Comparison of ENCODE assay signal across 25 mouse cellular contexts in the genomic region with DNA sequence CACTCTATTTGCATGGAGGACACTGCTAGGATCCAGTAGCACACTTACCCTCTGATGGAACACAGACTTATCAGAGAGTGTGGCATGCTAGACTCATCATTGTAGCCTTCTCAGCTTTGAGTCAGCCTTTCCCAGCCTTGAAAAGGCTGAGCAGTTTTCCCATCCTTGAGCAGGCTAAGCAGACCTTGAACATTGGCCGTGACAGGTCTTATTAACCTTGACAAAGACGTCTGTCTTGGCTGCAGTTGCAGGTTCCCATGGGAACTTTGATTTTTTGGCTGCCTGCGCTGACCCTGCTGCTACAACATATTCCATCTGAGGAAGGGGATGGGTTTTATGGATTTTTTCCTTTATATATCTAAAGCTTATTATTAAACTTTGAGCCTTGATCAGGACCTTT. TPM values are rescaled to one million over a fixed set of nuclear protein-coding genes. Genes with fewer than 3 reads are reported as not detected.
DNase-seq lines count a peak whose midpoint lies in the region; ATAC-seq lines count a peak whose summit lies in the region.
"Had no signal": no experiment of that assay in that cellular context is flagged by ENCODE, and none has a peak within 500 bp of the region (broad histone marks: within the 10 kb centered on the region; RNA-seq: fewer than 3 reads in every experiment).

No protein-coding gene starts in this region.

- H3K4me1 ChIP-seq in kidney, embryonic 16.5 days (ENCODE audit: insufficient read depth, low read length) = no peaks in the 10 kb centered on the region
- H3K4me1 ChIP-seq: embryonic facial prominence, embryonic 12.5 days; forebrain, embryonic 15.5 days; heart, embryonic 12.5 days; hindbrain, embryonic 10.5 days; hindbrain, embryonic 15.5 days had no signal

- H3K27ac ChIP-seq in kidney, embryonic 16.5 days (ENCODE audit: low read length) = no peak overlapping the region
- H3K27ac ChIP-seq: embryonic facial prominence, embryonic 12.5 days; forebrain, embryonic 15.5 days; hindbrain, embryonic 10.5 days; hindbrain, embryonic 15.5 days had no signal

- no peak for ATAC-seq in kidney, embryonic 16.5 days (ENCODE audit: low FRiP score, low TSS enrichment)
- ATAC-seq: CD4-positive, CD25-positive, alpha-beta regulatory T cell, adult 4 months; forebrain, embryonic 15.5 days; inflammation-experienced regulatory T-cells, adult 6 months; intestine, postnatal 0 days had no signal

- H3K9me3 ChIP-seq in kidney, embryonic 16.5 days (ENCODE audit: low read length) = no peaks in the 10 kb centered on the region
- H3K9me3 ChIP-seq: embryonic facial prominence, embryonic 12.5 days; forebrain, embryonic 15.5 days; heart, embryonic 12.5 days; hindbrain, embryonic 10.5 days; hindbrain, embryonic 15.5 days had no signal

- H3K9ac ChIP-seq in kidney, embryonic 16.5 days (replicated peaks; ENCODE audit: low read length) = no peak overlapping the region
- H3K9ac ChIP-seq: embryonic facial prominence, embryonic 12.5 days; forebrain, embryonic 15.5 days; heart, embryonic 12.5 days; hindbrain, embryonic 15.5 days had no signal

- no peak overlapping the region for H3K4me3 ChIP-seq in kidney, embryonic 16.5 days (ENCODE audit: low read length)
- H3K4me3 ChIP-seq: embryonic facial prominence, embryonic 12.5 days; forebrain, embryonic 15.5 days; heart, embryonic 12.5 days; hindbrain, embryonic 10.5 days; hindbrain, embryonic 15.5 days had no signal

- no peaks in the 10 kb centered on the region for H3K36me3 ChIP-seq in kidney, embryonic 16.5 days (ENCODE audit: insufficient read depth, low read length)
- H3K36me3 ChIP-seq: embryonic facial prominence, embryonic 12.5 days; forebrain, embryonic 15.5 days; heart, embryonic 12.5 days; hindbrain, embryonic 10.5 days; hindbrain, embryonic 15.5 days had no signal

- H3K27me3 ChIP-seq in kidney, embryonic 16.5 days (ENCODE audit: insufficient read depth, low read length) = no peaks in the 10 kb centered on the region
- H3K27me3 ChIP-seq: embryonic facial prominence, embryonic 12.5 days; forebrain, embryonic 15.5 days; heart, embryonic 12.5 days; hindbrain, embryonic 15.5 days had no signal

- no peak overlapping the region for H3K4me2 ChIP-seq in kidney, embryonic 16.5 days (replicated peaks; ENCODE audit: low read depth, low read length)
- H3K4me2 ChIP-seq: embryonic facial prominence, embryonic 12.5 days; forebrain, embryonic 15.5 days; heart, embryonic 12.5 days; hindbrain, embryonic 15.5 days had no signal

- 62% methylated on average over 3 of the region's 3 CpGs for WGBS in kidney, embryonic 16.5 days

- DNase-seq in adrenal gland, adult (ENCODE audit: inconsistent age in 2 of 2, low spot score in 1 of 2) = peak; percentile 86 to 91
- no peak for DNase-seq in adrenal gland, postnatal 4 days (ENCODE audit: low spot score in 2 of 2)
- DNase-seq in testis, postnatal 14 days (ENCODE audit: low spot score) = peak; percentile 40
- no peak for DNase-seq in testis, postnatal 10 days (ENCODE audit: low spot score)
- peak; percentile 83 for DNase-seq in adrenal gland, adult 8-10 months
- peak; percentile 75 to 80 for DNase-seq in adrenal gland, postnatal 36 days
- DNase-seq in lung, adult 18-20 months = no peak
- DNase-seq: B cell, adult 2 months; cerebellum, adult 11-12 months; cerebellum, adult 9-10 months; cerebellum, postnatal 25 days; gastrocnemius, postnatal 14 days had no signal

RNA-seq across cellular contexts. Expression of gene Zfp459, which starts 6.9 kb away (rescaled TPM):
- 1 to 10 TPM in 1 of 2 experiments, under 1 TPM in 1; 0.85 to 1.5 TPM for total RNA-seq in adrenal gland, postnatal 4 days (2021)
- 1 to 10 TPM in 3 of 4 experiments, under 1 TPM in 1; 0.99 to 5.2 (median 2.8) TPM for total RNA-seq in adrenal gland, adult 8-10 months (2022)
- total RNA-seq in adrenal gland, postnatal 36 days (2021) = 1 to 10 TPM in 1 of 2 experiments, under 1 TPM in 1; 0.79 to 1.7 TPM
- 1.1 TPM in 2 replicates for polyA plus RNA-seq in kidney, embryonic 16.5 days (2015; fragmentation: Nextera tagmentation; extraction: Ambion mirVana)

RNA-seq across cellular contexts. Expression of gene Zfp874a, which starts 23.3 kb away (rescaled TPM):
- total RNA-seq in adrenal gland, postnatal 4 days (2021) = 10 to 100 TPM; 14.9 to 15.5 TPM
- 10 to 100 TPM; 17.9 to 28.8 (median 23.0) TPM for total RNA-seq in adrenal gland, adult 8-10 months (2022)
- total RNA-seq in adrenal gland, postnatal 36 days (2021) = 10 to 100 TPM; 18.1 to 19.9 TPM
- polyA plus RNA-seq in kidney, embryonic 16.5 days (2015; fragmentation: Nextera tagmentation; extraction: Ambion mirVana) = 10.7 and 12.0 TPM in 2 replicates

RNA-seq across cellular contexts. Expression of gene Zfp429, which starts 28.5 kb away (rescaled TPM):
- total RNA-seq in adrenal gland, postnatal 4 days (2021) = 1 to 10 TPM; 4.7 to 6.0 TPM
- total RNA-seq in adrenal gland, adult 8-10 months (2022) = 1 to 10 TPM; 3.5 to 7.4 (median 5.4) TPM
- total RNA-seq in adrenal gland, postnatal 36 days (2021) = 1 to 10 TPM; 4.5 to 4.8 TPM
- 8.5 and 10.1 TPM in 2 replicates for polyA plus RNA-seq in kidney, embryonic 16.5 days (2015; fragmentation: Nextera tagmentation; extraction: Ambion mirVana)

RNA-seq across cellular contexts. Expression of gene Zfp456, which starts 52.5 kb away (rescaled TPM):
- 1 to 10 TPM; 1.8 to 2.5 TPM for total RNA-seq in adrenal gland, postnatal 4 days (2021)
- 1 to 10 TPM; 1.2 to 2.8 (median 1.9) TPM for total RNA-seq in adrenal gland, adult 8-10 months (2022)
- 1 to 10 TPM; 1.3 to 1.7 TPM for total RNA-seq in adrenal gland, postnatal 36 days (2021)
- polyA plus RNA-seq in kidney, embryonic 16.5 days (2015; fragmentation: Nextera tagmentation; extraction: Ambion mirVana) = 1.6 and 2.4 TPM in 2 replicates

RNA-seq across cellular contexts. Expression of gene Gm28041, which starts 52.6 kb away (rescaled TPM):
- total RNA-seq in adrenal gland, postnatal 4 days (2021) = 1 to 10 TPM; 1.1 to 1.2 TPM
- total RNA-seq in adrenal gland, adult 8-10 months (2022) = 1 to 10 TPM in 3 of 4 experiments, under 1 TPM in 1; 0.46 to 3.7 (median 1.6) TPM
- 1 to 10 TPM; 2.4 to 3.0 TPM for total RNA-seq in adrenal gland, postnatal 36 days (2021)
- polyA plus RNA-seq in kidney, embryonic 16.5 days (2015; fragmentation: Nextera tagmentation; extraction: Ambion mirVana) = 0.44 and 0.50 TPM in 2 replicates
- total RNA-seq: granulocyte monocyte progenitor cell, adult 5-6 weeks had no signal
- polyA plus RNA-seq: brain, embryonic 14.5 days; forebrain, embryonic 11.5 days; forebrain, embryonic 15.5 days; heart, embryonic 16.5 days; hindbrain, embryonic 10.5 days; hindbrain, embryonic 15.5 days had no signal

Comparison
In these comparisons a context has a peak if more than half of its experiments do, and no peak if none do; other contexts are left out.
1. DNase-seq: peak in adrenal gland, adult (2 of 2), testis, postnatal 14 days (single experiment), adrenal gland, adult 8-10 months (single experiment) and adrenal gland, postnatal 36 days (2 of 2); none in adrenal gland, postnatal 4 days (0 of 2), testis, postnatal 10 days (single experiment) and lung, adult 18-20 months (0 of 2).